Mouse (Mus musculus): ENCODE results near the gene Fam122a. TPM values are rescaled to one million over a fixed set of nuclear protein-coding genes. Genes with fewer than 3 reads are reported as not detected.

Fam122a gene
- polyA plus RNA-seq, 1 experiment from 2014 or later, result 56.1 TPM

DNA sequence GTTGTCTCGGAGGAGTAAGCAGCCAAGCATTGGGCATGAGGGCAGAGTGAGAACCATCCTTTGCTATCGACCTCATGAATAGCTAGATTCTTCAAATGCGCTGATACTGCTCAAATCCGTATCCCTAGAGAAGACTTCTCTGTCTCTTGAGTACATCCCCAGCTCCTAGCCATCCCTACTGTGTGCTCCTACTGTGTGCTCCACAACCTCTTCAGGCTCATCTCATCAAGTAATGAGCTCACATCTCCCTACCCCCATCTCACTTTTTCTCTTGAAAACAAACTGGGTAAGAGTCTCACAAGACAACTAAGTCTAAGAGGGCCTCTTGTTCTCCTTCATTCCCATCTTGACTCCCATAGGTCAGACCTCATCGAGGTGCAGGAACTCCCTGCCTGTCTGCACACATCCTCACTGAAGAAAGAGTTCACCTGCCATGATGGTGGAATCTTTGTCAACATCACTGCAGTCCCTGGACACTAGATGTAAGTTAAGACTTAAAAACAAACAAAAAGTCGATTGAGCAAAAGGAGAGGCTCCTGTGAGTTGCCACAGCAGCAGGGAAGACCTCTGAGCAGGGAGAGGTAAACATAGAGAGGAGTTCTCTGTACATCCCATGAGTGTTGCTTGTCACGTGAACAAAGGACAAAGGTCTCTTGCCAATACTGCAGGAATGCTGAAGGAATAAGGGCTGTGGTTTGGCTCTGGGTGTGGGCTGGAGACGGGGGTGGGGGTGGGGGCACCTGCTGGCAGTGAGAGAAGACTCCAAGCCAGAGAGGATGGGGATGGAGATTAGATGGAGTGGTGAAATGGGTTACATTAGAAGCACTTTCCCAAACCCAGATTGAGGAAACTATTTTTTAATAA, 9.5 kb upstream of the Fam122a start:
- ATAC-seq (ENCODE audit: insufficient number of reproducible peaks, low FRiP score), result no peak
- H3K27me3 ChIP-seq (replicated peaks), result no peaks in the 10 kb centered on the region
- H3K36me3 ChIP-seq, result no peaks in the 10 kb centered on the region
- peaks cover 28% of the 10 kb centered on the region for H3K4me1 ChIP-seq (replicated peaks)
- H3K4me2 ChIP-seq, result no peak overlapping the region
- no peaks in the 10 kb centered on the region for H3K9me3 ChIP-seq (replicated peaks)
- no peak overlapping the region for H3K4me3 ChIP-seq
- no peak overlapping the region for H3K9ac ChIP-seq
- no peak overlapping the region for H3K27ac ChIP-seq (ENCODE audit: poor library complexity, severe bottlenecking)
- WGBS, result 81% methylated on average over 8 of the region's 8 CpGs

- peaks cover 14% of the 10 kb centered on the region for H3K4me1 ChIP-seq (replicated peaks)
- no peak overlapping the region for H3K9ac ChIP-seq
- 64% methylated on average over 4 of the region's 4 CpGs for WGBS
- H3K27me3 ChIP-seq (replicated peaks), result no peaks in the 10 kb centered on the region
- H3K4me3 ChIP-seq, result no peak overlapping the region
- no peaks in the 10 kb centered on the region for H3K9me3 ChIP-seq (replicated peaks)
- H3K36me3 ChIP-seq, result no peaks in the 10 kb centered on the region
- H3K27ac ChIP-seq (ENCODE audit: poor library complexity, severe bottlenecking), result no peak overlapping the region
- H3K4me2 ChIP-seq, result no peak overlapping the region
- no peak for ATAC-seq (ENCODE audit: insufficient number of reproducible peaks, low FRiP score)
These were observed 7.5 kb upstream of the Fam122a start for GRCm38 (mm10) chr19:24484612-24485194.

- Histone ChIP-seq H3K27ac (ENCODE audit: poor library complexity, severe bottlenecking) (no peak overlapping the region), H3K27me3 (replicated peaks) (no peaks in the 10 kb centered on the region), H3K4me3 (no peak overlapping the region), H3K4me1 (replicated peaks) (peaks cover 5% of the 10 kb centered on the region), H3K36me3 (no peaks in the 10 kb centered on the region), H3K9ac (no peak overlapping the region), H3K4me2 (no peak overlapping the region), H3K9me3 (replicated peaks) (no peaks in the 10 kb centered on the region)
- WGBS, result 54% methylated on average over 2 of the region's 2 CpGs
- no peak for ATAC-seq (ENCODE audit: insufficient number of reproducible peaks, low FRiP score)
These were observed 3.8 kb upstream of the Fam122a start for GRCm38 (mm10) chr19:24480916-24481315.

GRCm38 (mm10) chr19:24476461-24476860, 695 bp downstream of the Fam122a start:
- no peaks in the 10 kb centered on the region for H3K27me3 ChIP-seq (replicated peaks)
- 0 out of 2 replicates have a peak, but pooled peaks have one; percentile 33 for ATAC-seq (ENCODE audit: insufficient number of reproducible peaks, low FRiP score)
- peaks cover 8% of the 10 kb centered on the region for H3K36me3 ChIP-seq
- peak overlapping the region; percentile 92 for H3K27ac ChIP-seq (ENCODE audit: poor library complexity, severe bottlenecking)
- no peaks in the 10 kb centered on the region for H3K9me3 ChIP-seq (replicated peaks)
- H3K9ac ChIP-seq, result peak overlapping the region; percentile 84
- 0% methylated on average over 11 of the region's 11 CpGs for WGBS
- H3K4me3 ChIP-seq, result peak overlapping the region; percentile 67
- H3K4me2 ChIP-seq, result peak overlapping the region; percentile 74
- H3K4me1 ChIP-seq (replicated peaks), result peaks cover 26% of the 10 kb centered on the region

- ATAC-seq (ENCODE audit: insufficient number of reproducible peaks, low FRiP score), result no peak
- Histone ChIP-seq H3K27ac (ENCODE audit: poor library complexity, severe bottlenecking) (no peak overlapping the region), H3K36me3 (peaks cover 8% of the 10 kb centered on the region), H3K9ac (no peak overlapping the region), H3K4me3 (no peak overlapping the region), H3K9me3 (replicated peaks) (no peaks in the 10 kb centered on the region), H3K4me2 (peak overlapping the region; percentile 28), H3K4me1 (replicated peaks) (peaks cover 26% of the 10 kb centered on the region), H3K27me3 (replicated peaks) (no peaks in the 10 kb centered on the region)
- 51% methylated on average over 6 of the region's 6 CpGs for WGBS
These were observed 1.9 kb downstream of the Fam122a start for GRCm38 (mm10) chr19:24475281-24475680.

- Histone ChIP-seq H3K9ac (no peak overlapping the region), H3K9me3 (replicated peaks) (no peaks in the 10 kb centered on the region), H3K36me3 (peaks cover 8% of the 10 kb centered on the region), H3K27ac (ENCODE audit: poor library complexity, severe bottlenecking) (no peak overlapping the region), H3K27me3 (replicated peaks) (no peaks in the 10 kb centered on the region), H3K4me1 (replicated peaks) (peaks cover 41% of the 10 kb centered on the region), H3K4me3 (no peak overlapping the region), H3K4me2 (no peak overlapping the region)
- no peak for ATAC-seq (ENCODE audit: insufficient number of reproducible peaks, low FRiP score)
- 87% methylated on average over 5 of the region's 5 CpGs for WGBS
These were observed 4.6 kb downstream of the Fam122a start for GRCm38 (mm10) chr19:24472512-24472911.

DNA sequence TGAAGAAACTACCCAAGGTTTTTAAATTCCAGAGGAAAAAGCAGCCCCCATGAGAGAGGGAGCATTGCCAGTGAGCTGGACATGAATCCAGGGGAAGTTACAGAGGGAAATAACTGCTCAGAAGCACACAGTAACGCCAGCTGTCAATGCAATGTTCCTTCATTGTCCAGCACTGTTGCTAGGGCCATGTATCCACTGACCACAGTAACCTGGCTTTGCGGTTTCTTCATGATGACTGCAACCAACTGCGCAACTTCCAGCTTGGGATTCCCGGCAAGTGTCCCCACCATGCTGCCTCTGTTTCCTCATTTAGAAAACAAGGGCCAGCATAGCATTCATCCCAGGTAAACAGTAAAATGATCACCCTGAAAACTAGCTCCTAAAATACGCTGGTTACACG, 5.6 kb downstream of the Fam122a start:
- no peaks in the 10 kb centered on the region for H3K27me3 ChIP-seq (replicated peaks)
- H3K36me3 ChIP-seq, result peaks cover 8% of the 10 kb centered on the region
- no peak for ATAC-seq (ENCODE audit: insufficient number of reproducible peaks, low FRiP score)
- H3K9me3 ChIP-seq (replicated peaks), result no peaks in the 10 kb centered on the region
- no peak overlapping the region for H3K4me2 ChIP-seq
- 90% methylated on average over 6 of the region's 6 CpGs for WGBS
- no peak overlapping the region for H3K27ac ChIP-seq (ENCODE audit: poor library complexity, severe bottlenecking)
- no peak overlapping the region for H3K9ac ChIP-seq
- no peak overlapping the region for H3K4me3 ChIP-seq
- H3K4me1 ChIP-seq (replicated peaks), result peaks cover 44% of the 10 kb centered on the region

- peak overlapping the region; percentile 41 for H3K4me2 ChIP-seq
- H3K27ac ChIP-seq (ENCODE audit: poor library complexity, severe bottlenecking), result peak overlapping the region; percentile 70
These were observed 7.9 kb downstream of the Fam122a start for GRCm38 (mm10) chr19:24469216-24469615.

DNA sequence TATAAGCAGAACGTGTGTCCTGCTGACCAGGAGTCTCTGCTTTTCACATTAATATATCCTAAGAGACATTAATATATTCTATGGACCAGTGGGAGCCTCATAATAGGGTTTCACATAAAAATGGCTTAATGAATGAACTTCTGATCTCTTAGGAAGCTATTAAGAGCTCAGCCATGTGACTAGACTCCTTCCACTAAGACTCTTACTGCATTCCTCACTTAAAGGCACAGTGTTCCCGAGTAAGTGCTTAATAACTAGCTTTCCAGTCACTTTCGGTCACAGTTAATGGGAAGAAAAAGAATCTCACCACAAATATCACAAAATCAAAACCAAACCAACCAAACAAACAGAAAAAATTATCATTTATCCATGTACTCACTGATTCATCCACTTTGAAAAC, 8.5 kb downstream of the Fam122a start:
- 59% methylated on average over 3 of the region's 3 CpGs for WGBS
- ATAC-seq (ENCODE audit: insufficient number of reproducible peaks, low FRiP score), result no peak
- H3K27me3 ChIP-seq (replicated peaks), result no peaks in the 10 kb centered on the region
- peaks cover 7% of the 10 kb centered on the region for H3K36me3 ChIP-seq
- H3K4me1 ChIP-seq (replicated peaks), result peaks cover 30% of the 10 kb centered on the region
- H3K27ac ChIP-seq (ENCODE audit: poor library complexity, severe bottlenecking), result peak overlapping the region; percentile 70; the same call in 1 of the 2 replicates
- no peak overlapping the region for H3K9ac ChIP-seq
- 0 out of 2 replicates have a peak, but pooled peaks cover 3% of the 10 kb centered on the region for H3K9me3 ChIP-seq (replicated peaks)
- H3K4me2 ChIP-seq, result no peak overlapping the region
- no peak overlapping the region for H3K4me3 ChIP-seq

More at GRCm38 (mm10) chr19:24469216-24469615, 7.9 kb downstream of the Fam122a start:
- WGBS, result 43% methylated on average over 4 of the region's 4 CpGs
- H3K9me3 ChIP-seq (replicated peaks), result no peaks in the 10 kb centered on the region
- peaks cover 8% of the 10 kb centered on the region for H3K36me3 ChIP-seq
- H3K9ac ChIP-seq, result peak overlapping the region; percentile 51; the same call in 1 of the 2 replicates
- H3K4me1 ChIP-seq (replicated peaks), result peaks cover 33% of the 10 kb centered on the region
- no peak for ATAC-seq (ENCODE audit: insufficient number of reproducible peaks, low FRiP score)
- no peak overlapping the region for H3K4me3 ChIP-seq
- H3K27me3 ChIP-seq (replicated peaks), result no peaks in the 10 kb centered on the region

DNA sequence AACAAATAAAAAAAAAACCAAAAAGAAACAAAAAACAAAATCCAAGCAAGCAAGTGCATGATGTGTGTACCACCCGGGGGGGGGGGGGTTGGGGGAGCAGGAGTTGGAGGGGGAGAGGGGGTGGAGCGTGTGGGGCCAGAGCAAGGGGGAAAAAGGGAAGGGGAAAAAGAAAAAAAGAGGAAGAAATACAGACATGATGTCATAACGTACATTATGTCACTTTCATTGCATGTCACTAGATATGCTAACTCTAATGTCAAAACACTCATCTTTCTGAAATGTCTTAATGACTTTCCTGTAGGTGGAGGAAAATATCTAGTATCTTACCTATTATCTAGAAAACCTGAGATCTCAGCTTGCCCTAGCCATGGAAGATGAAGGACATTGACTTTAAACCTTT, 14.1 kb downstream of the Fam122a start:
- Histone ChIP-seq H3K9me3 (replicated peaks) (0 out of 2 replicates have a peak, but pooled peaks cover 3% of the 10 kb centered on the region), H3K4me2 (no peak overlapping the region), H3K9ac (no peak overlapping the region), H3K27ac (ENCODE audit: poor library complexity, severe bottlenecking) (no peak overlapping the region), H3K4me3 (no peak overlapping the region), H3K4me1 (replicated peaks) (peaks cover 11% of the 10 kb centered on the region), H3K27me3 (replicated peaks) (no peaks in the 10 kb centered on the region), H3K36me3 (no peaks in the 10 kb centered on the region)
- ATAC-seq (ENCODE audit: insufficient number of reproducible peaks, low FRiP score), result no peak
- 71% methylated on average over 3 of the region's 3 CpGs for WGBS

- no peak for ATAC-seq (ENCODE audit: insufficient number of reproducible peaks, low FRiP score)
- no peaks in the 10 kb centered on the region for H3K9me3 ChIP-seq (replicated peaks)
- no peaks in the 10 kb centered on the region for H3K27me3 ChIP-seq (replicated peaks)
- no peak overlapping the region for H3K9ac ChIP-seq
- WGBS, result 75% methylated on average over 6 of the region's 6 CpGs
- H3K27ac ChIP-seq (ENCODE audit: poor library complexity, severe bottlenecking), result peak overlapping the region; percentile 35
- H3K4me3 ChIP-seq, result no peak overlapping the region
- no peak overlapping the region for H3K4me2 ChIP-seq
- H3K36me3 ChIP-seq, result no peaks in the 10 kb centered on the region
- H3K4me1 ChIP-seq (replicated peaks), result peaks cover 48% of the 10 kb centered on the region
These were observed 20.4 kb downstream of the Fam122a start for GRCm38 (mm10) chr19:24456591-24457231.
